Mouse (Mus musculus) bone marrow macrophage, adult 2 months (primary cell): ENCODE results near the gene Pigt.

Experiments used
- CTCF ChIP-seq: IDR thresholded peaks from 2 replicates; pipeline ENCODE4 v1.5.1; 2012; ENCODE audit warnings: low read depth, mild to moderate bottlenecking, low read length, moderate library complexity
- POLR2A ChIP-seq: IDR thresholded peaks from 2 replicates; pipeline ENCODE4 v1.6.1; 2012; ENCODE audit warnings: mild to moderate bottlenecking, low read depth, low read length, borderline replicate concordance

DNA sequence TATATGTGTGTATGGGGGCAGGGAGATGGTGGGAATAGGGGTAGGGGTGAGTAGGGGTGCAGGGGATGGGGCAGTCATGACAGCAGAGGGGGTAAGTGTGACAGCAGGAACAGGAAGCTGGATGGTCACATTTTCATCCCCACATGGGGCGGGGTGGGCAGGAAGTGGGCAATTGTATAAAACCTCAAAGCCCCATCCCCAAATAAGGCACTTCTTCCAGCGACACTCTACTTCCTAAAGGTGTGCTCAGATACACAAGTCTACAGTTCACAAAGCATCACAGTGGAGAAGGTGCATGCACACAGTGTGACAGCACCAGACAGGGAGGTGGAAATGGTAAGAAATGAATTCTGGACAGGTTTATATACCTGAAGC is 53.6 kb downstream of the Pigt start:
- TF ChIP-seq POLR2A: no peak
- TF ChIP-seq CTCF: no peak
